Mouse (Mus musculus): Measurements from ENCODE around the gene Hnrnpdl. TPM values are rescaled to one million over a fixed set of nuclear protein-coding genes. Genes with fewer than 3 reads are reported as not detected.

The Hnrnpdl gene
- total and polyA plus RNA-seq, 2 experiments: 28.9 to 51.4 TPM

- no peak overlapping the region for H3K4me3 ChIP-seq (ENCODE audit: insufficient read depth, low read depth, low read length)
- peaks cover 5% of the 10 kb centered on the region; the same call in 1 of the 2 replicates for H3K4me1 ChIP-seq (ENCODE audit: control insufficient read depth, insufficient read depth, low read length)
- H3K36me3 ChIP-seq (ENCODE audit: control insufficient read depth, insufficient read depth, low read length): no peaks in the 10 kb centered on the region
- 91% methylated on average over 3 of the region's 3 CpGs for WGBS
- TF ChIP-seq CTCF (IDR thresholded peaks at IDR 0.05; ENCODE audit: low read depth, low read length) (no peak), POLR2A (IDR thresholded peaks at IDR 0.05; ENCODE audit: extremely low read depth, insufficient read depth, low read length) (no peak)
- no peak overlapping the region for H3K9ac ChIP-seq (ENCODE audit: low read depth, low read length)
- H3K27me3 ChIP-seq (ENCODE audit: control insufficient read depth, insufficient read depth, low read length): no peaks in the 10 kb centered on the region
- peaks cover 12% of the 10 kb centered on the region; the same call in 1 of the 2 replicates for H3K79me2 ChIP-seq (ENCODE audit: control insufficient read depth, insufficient read depth, low read length)
- H3K27ac ChIP-seq (replicated peaks; ENCODE audit: insufficient read depth, low read depth, low read length): no peak overlapping the region
- DNase-seq (ENCODE audit: extremely low read depth, low read depth, low spot score): no peak
These were observed 6.6 kb upstream of the Hnrnpdl start for GRCm38 (mm10) chr5:100046096-100046495.

- no peak overlapping the region for H3K9ac ChIP-seq (ENCODE audit: low read depth, low read length)
- H3K36me3 ChIP-seq (ENCODE audit: control insufficient read depth, insufficient read depth, low read length): no peaks in the 10 kb centered on the region
- WGBS: 37% methylated on average over 5 of the region's 5 CpGs
- H3K4me3 ChIP-seq (ENCODE audit: insufficient read depth, low read depth, low read length): no peak overlapping the region
- H3K4me1 ChIP-seq (ENCODE audit: control insufficient read depth, insufficient read depth, low read length): peaks cover 5% of the 10 kb centered on the region; the same call in 1 of the 2 replicates
- TF ChIP-seq POLR2A (IDR thresholded peaks at IDR 0.05; ENCODE audit: extremely low read depth, insufficient read depth, low read length): no peak
- no peak for TF ChIP-seq CTCF (IDR thresholded peaks at IDR 0.05; ENCODE audit: low read depth, low read length)
- peaks cover 8% of the 10 kb centered on the region; the same call in 1 of the 2 replicates for H3K79me2 ChIP-seq (ENCODE audit: control insufficient read depth, insufficient read depth, low read length)
- no peak overlapping the region for H3K27ac ChIP-seq (replicated peaks; ENCODE audit: insufficient read depth, low read depth, low read length)
- DNase-seq (ENCODE audit: extremely low read depth, low read depth, low spot score): peak; percentile 63
- no peaks in the 10 kb centered on the region for H3K27me3 ChIP-seq (ENCODE audit: control insufficient read depth, insufficient read depth, low read length)
These were observed 5.2 kb upstream of the Hnrnpdl start for GRCm38 (mm10) chr5:100044621-100045020.

GRCm38 (mm10) chr5:100044030-100044429 is 4.6 kb upstream of the Hnrnpdl start:
- 60% methylated on average over 4 of the region's 4 CpGs for WGBS
- Histone ChIP-seq H3K27me3 (ENCODE audit: control insufficient read depth, insufficient read depth, low read length) (no peaks in the 10 kb centered on the region), H3K9ac (ENCODE audit: low read depth, low read length) (no peak overlapping the region), H3K79me2 (ENCODE audit: control insufficient read depth, insufficient read depth, low read length) (peaks cover 10% of the 10 kb centered on the region; the same call in 1 of the 2 replicates), H3K27ac (replicated peaks; ENCODE audit: insufficient read depth, low read depth, low read length) (no peak overlapping the region), H3K36me3 (ENCODE audit: control insufficient read depth, insufficient read depth, low read length) (no peaks in the 10 kb centered on the region), H3K4me3 (ENCODE audit: insufficient read depth, low read depth, low read length) (no peak overlapping the region), H3K4me1 (ENCODE audit: control insufficient read depth, insufficient read depth, low read length) (peaks cover 5% of the 10 kb centered on the region; the same call in 1 of the 2 replicates)
- no peak for TF ChIP-seq POLR2A (IDR thresholded peaks at IDR 0.05; ENCODE audit: extremely low read depth, insufficient read depth, low read length)
- no peak for TF ChIP-seq CTCF (IDR thresholded peaks at IDR 0.05; ENCODE audit: low read depth, low read length)
- DNase-seq (ENCODE audit: extremely low read depth, low read depth, low spot score): no peak

- no peak for TF ChIP-seq CTCF (IDR thresholded peaks at IDR 0.05; ENCODE audit: low read depth, low read length)
- no peak for TF ChIP-seq POLR2A (IDR thresholded peaks at IDR 0.05; ENCODE audit: extremely low read depth, insufficient read depth, low read length)
- peak; percentile 79 for DNase-seq (ENCODE audit: extremely low read depth, low read depth, low spot score)
- Histone ChIP-seq H3K4me1 (ENCODE audit: control insufficient read depth, insufficient read depth, low read length) (peaks cover 5% of the 10 kb centered on the region; the same call in 1 of the 2 replicates), H3K27ac (replicated peaks; ENCODE audit: insufficient read depth, low read depth, low read length) (no peak overlapping the region), H3K27me3 (ENCODE audit: control insufficient read depth, insufficient read depth, low read length) (no peaks in the 10 kb centered on the region), H3K36me3 (ENCODE audit: control insufficient read depth, insufficient read depth, low read length) (no peaks in the 10 kb centered on the region), H3K79me2 (ENCODE audit: control insufficient read depth, insufficient read depth, low read length) (peaks cover 13% of the 10 kb centered on the region; the same call in 1 of the 2 replicates), H3K9ac (ENCODE audit: low read depth, low read length) (no peak overlapping the region), H3K4me3 (ENCODE audit: insufficient read depth, low read depth, low read length) (no peak overlapping the region)
- 21% methylated on average over 5 of the region's 5 CpGs for WGBS
These were observed 3.9 kb upstream of the Hnrnpdl start for GRCm38 (mm10) chr5:100043361-100043760.

GRCm38 (mm10) chr5:100042467-100042866 is 3.0 kb upstream of the Hnrnpdl start:
- peaks cover 1% of the 10 kb centered on the region; the same call in 1 of the 2 replicates for H3K36me3 ChIP-seq (ENCODE audit: control insufficient read depth, insufficient read depth, low read length)
- H3K79me2 ChIP-seq (ENCODE audit: control insufficient read depth, insufficient read depth, low read length): peaks cover 21% of the 10 kb centered on the region; the same call in 1 of the 2 replicates
- no peak overlapping the region for H3K9ac ChIP-seq (ENCODE audit: low read depth, low read length)
- TF ChIP-seq CTCF (IDR thresholded peaks at IDR 0.05; ENCODE audit: low read depth, low read length): no peak
- TF ChIP-seq POLR2A (IDR thresholded peaks at IDR 0.05; ENCODE audit: extremely low read depth, insufficient read depth, low read length): no peak
- DNase-seq (ENCODE audit: extremely low read depth, low read depth, low spot score): no peak
- peaks cover 2% of the 10 kb centered on the region; the same call in 1 of the 2 replicates for H3K4me1 ChIP-seq (ENCODE audit: control insufficient read depth, insufficient read depth, low read length)
- no peaks in the 10 kb centered on the region for H3K27me3 ChIP-seq (ENCODE audit: control insufficient read depth, insufficient read depth, low read length)
- H3K4me3 ChIP-seq (ENCODE audit: insufficient read depth, low read depth, low read length): no peak overlapping the region
- WGBS: 92% methylated on average over 8 of the region's 8 CpGs
- no peak overlapping the region for H3K27ac ChIP-seq (replicated peaks; ENCODE audit: insufficient read depth, low read depth, low read length)

GRCm38 (mm10) chr5:100041272-100041671 is 1.8 kb upstream of the Hnrnpdl start:
- no peak overlapping the region for H3K4me3 ChIP-seq (ENCODE audit: insufficient read depth, low read depth, low read length)
- H3K4me1 ChIP-seq (ENCODE audit: control insufficient read depth, insufficient read depth, low read length): peaks cover 5% of the 10 kb centered on the region; the same call in 1 of the 2 replicates
- no peak for TF ChIP-seq POLR2A (IDR thresholded peaks at IDR 0.05; ENCODE audit: extremely low read depth, insufficient read depth, low read length)
- no peak for TF ChIP-seq CTCF (IDR thresholded peaks at IDR 0.05; ENCODE audit: low read depth, low read length)
- no peaks in the 10 kb centered on the region for H3K27me3 ChIP-seq (ENCODE audit: control insufficient read depth, insufficient read depth, low read length)
- H3K36me3 ChIP-seq (ENCODE audit: control insufficient read depth, insufficient read depth, low read length): peaks cover 6% of the 10 kb centered on the region; the same call in 1 of the 2 replicates
- H3K9ac ChIP-seq (ENCODE audit: low read depth, low read length): no peak overlapping the region
- H3K27ac ChIP-seq (replicated peaks; ENCODE audit: insufficient read depth, low read depth, low read length): no peak overlapping the region
- no peak for DNase-seq (ENCODE audit: extremely low read depth, low read depth, low spot score)
- 94% methylated on average over 4 of the region's 4 CpGs for WGBS
- peaks cover 22% of the 10 kb centered on the region; the same call in 1 of the 2 replicates for H3K79me2 ChIP-seq (ENCODE audit: control insufficient read depth, insufficient read depth, low read length)
